Mouse (Mus musculus) frontal cortex, postnatal 10 days (tissue): Measurements from ENCODE around the gene Max.

Experiments used
- DNase-seq, 2 experiments: peaks; one replicate each; pipeline ENCODE4 v3.0.0; 2022; ENCODE audit warnings: low spot score in 2 of 2, mixed read lengths in 1 of 2

The Max gene

DNA sequence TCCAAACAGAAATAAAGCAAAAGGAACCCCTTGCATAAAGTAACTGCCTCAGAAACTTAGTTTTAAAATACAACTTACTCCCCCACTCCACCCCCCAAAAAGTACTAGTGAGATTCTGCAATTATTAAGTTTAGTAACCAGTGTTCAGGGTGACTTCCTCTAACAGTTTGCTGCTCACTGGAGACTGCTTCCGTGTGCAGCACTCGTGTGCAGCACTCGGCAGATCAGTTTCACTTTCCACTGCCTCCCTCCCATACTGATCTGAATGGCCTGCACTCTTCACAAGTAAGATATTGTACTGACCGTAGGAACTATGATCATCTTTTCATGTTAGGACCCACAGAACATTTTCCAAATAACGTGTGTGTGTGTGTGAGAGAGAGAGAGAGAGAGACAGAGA lies 4.3 kb downstream of the Max start:
- no peak for DNase-seq

DNA sequence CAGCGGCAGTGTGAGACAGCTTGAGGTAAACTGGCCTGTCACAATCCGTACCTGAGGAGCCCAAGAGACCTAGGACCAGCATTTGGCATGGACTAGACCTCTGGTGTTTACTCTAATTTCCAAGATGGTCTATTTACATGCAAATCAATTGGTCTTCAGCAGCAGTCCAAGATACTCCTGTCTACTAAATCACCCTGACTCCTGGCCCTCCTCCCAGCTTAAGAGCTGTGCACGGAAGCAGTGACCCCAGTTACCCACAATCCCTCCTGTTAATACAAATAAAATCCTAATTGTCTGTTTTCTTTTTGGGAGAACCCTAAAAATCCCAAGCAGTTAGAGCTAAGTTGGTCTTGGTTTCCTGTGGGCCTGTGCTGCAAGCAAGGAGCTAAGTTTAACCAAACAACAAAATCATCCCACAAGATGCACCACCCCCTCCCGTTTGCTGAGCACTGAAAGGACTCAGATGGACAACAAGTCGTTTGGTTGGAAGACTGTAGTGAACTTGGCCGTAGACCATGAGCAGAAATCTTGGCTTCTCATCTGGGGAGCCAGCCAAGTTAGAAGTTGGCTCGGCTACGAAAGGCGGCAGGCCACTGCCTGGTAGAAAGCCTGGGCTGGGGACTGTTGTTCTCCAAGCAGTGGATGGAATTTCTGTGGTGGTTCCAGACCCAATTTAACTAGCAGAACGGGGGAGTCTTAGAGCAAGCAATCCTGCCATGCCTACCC lies 7.1 kb downstream of the Max start:
- DNase-seq = peak; percentile 65 to 67

DNA sequence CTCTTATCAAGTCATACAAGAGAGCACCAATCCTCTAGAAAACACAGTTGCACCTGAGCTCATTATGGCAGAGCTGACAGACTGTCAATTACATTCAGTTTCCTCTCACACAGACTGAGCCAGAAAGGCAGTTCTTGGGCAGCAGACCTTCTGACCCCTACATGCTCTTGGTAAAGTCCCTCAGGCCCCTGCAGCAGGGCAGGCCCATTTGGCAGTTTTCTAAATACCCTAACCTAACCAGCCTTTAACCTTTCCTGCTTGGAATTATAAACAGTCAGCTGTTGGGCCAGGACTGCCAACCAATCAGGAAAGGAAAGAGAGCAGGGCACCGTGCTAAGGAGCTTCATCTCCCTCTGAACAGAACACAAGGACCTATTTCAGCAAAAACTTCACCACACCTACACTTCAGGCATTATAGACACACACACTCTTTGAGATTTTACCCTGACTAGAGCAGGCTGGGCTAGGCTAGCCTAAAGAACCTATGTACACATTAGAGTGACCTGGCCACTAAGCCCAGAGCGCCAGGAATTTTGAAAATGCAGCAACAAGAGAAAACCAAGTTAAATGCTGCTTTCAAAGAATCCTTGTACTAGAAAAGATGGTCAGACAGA lies 8.1 kb downstream of the Max start:
- DNase-seq = no peak

DNA sequence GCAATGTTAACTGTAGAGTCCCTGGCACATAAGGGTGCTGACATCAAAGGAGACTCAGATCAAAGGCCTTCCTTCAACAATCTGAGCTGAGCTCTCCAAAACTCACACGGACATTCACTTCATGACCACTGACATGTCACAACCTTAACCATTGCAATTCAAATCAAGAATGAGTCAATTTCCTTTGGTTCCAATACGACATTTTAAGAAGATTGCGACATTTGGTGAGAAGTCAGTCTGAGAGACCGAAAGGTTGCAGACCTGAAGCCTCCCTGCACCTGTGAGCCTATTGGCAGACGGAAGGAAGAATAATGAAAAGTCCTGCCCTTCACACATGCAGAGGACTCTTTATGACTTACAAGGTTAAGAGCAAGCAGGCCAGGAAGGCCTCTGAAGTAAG lies 11.7 kb downstream of the Max start:
- no peak for DNase-seq

DNA sequence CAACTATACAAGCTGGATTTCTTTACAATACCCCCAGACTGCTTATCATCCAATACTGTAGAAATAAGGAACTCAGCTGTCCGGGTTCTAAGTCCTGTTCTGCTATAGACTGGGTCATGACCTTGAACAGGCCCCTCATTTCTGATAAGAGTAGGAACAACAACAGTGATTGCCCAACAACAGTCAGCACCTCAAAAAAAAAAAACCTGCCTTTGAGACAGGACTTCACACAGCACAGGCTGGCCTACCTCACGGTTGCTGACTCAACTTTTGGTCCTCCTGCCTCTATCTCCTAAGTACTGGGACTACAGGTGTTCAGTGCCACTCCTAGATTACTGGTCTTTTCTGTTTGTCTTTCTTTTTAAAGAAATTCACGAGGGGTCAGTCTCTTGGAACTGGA lies 13.2 kb downstream of the Max start:
- no peak for DNase-seq

DNA sequence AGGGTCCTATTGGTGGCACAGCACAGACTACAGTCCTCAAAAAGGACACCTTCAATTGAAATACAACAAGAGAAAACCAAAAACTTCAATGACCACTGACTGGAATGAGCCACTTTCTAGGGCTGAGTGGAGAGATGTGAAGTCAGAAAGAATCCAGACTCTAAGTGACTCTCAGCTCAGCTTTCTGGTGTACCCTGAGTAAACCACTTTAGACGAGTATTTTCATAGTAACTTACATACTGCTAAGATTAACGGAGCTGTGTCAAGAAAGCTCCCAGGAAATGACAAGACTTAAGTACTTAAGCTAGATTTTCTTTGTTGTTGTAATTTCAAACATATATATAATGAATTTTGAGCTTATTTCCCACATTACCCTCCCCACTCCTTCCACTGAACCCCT lies 13.8 kb downstream of the Max start:
- DNase-seq = no peak

DNA sequence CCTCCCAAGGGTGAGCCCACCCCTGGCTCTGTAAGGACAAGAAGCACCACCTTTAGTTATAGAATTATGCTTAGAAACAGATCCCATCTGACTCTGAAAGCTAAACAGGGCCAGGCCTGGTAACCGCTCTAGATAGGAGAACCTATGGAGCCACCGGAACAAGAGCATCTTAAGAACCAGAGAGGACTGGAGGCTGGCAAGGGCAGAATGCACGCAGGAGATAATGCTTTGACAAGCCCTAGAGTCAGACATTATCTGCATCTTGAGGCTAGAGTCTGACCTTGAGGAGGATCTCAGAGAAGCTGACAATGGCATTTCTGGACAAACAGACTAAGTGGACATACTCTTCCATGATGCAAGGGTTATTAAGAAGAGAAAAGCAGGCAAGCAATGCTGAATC lies 14.5 kb downstream of the Max start:
- no peak for DNase-seq

DNA sequence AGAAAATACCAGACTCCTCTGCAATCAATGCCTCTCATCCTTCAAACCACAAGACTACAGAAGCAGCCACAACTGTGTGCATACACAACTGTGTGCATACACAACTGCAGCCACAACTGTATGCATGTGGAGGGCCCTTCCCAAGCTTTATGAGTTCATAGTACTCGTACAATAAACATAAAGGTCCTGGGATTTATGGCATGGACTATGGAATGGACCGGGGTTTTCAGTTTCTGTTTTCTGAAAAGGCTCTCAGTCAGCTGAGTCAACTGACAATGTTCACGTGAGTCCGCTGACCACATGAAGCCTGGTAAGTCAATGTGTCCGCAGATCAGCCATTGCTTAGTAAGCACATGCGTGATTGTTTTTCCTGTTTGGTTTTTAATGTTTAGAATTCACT lies 18.5 kb downstream of the Max start:
- DNase-seq = no peak

DNA sequence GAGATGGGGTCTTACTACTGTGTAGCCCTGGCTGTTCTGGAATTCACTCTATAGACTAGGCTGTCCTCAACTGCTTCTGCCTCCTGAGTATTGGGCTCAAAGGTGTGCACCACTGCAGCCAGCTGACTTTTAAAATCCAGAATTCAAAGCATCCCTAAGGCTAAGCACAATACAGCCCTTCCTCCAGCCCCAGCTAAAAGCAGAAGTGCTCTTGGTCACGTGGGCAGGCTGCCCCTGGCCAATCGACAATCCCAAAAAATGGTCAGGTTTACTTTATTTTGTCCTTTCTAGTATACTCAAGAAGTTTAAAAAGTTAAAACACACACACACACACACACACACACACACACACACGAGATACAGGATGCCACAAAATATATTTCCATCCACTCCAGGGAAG lies 19.0 kb downstream of the Max start:
- DNase-seq = no peak

DNA sequence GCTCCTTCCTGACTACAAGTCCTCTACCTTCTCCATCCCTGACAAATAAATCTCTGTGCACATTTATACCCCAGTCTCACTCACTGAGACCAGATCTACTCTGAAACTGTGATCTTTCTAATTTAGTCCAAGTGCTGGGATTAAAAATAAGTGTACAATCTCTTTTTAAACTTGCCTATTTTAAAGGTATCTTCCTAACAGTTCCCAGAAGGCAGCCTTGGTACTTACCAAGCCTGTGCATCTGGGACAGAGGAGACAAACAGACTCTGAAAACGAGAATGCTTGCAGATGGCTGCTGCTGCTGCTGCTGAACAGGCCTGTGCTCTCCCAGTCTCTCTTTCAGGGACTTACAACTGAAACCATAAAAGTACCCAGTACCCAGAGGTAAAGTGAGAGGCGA lies 19.5 kb downstream of the Max start:
- no peak for DNase-seq

DNA sequence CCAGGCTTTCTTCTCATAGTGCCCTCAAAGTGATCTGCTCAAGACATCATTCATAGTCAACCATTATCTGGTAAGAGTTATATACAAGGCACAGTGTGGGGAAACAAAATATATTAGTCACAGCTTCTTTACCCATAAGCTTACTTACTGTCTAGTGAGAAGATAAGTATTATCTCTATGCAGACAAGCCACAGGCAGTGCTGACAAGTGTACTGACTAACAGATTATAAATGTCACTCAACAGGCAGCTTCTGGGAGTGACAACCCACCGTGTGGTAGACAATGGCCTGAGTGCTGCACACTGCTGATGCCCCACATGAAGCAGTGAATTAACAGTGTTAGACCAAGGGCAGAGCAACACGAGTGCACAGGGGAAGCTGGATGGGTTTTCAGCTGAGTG lies 20.5 kb downstream of the Max start:
- DNase-seq = no peak

DNA sequence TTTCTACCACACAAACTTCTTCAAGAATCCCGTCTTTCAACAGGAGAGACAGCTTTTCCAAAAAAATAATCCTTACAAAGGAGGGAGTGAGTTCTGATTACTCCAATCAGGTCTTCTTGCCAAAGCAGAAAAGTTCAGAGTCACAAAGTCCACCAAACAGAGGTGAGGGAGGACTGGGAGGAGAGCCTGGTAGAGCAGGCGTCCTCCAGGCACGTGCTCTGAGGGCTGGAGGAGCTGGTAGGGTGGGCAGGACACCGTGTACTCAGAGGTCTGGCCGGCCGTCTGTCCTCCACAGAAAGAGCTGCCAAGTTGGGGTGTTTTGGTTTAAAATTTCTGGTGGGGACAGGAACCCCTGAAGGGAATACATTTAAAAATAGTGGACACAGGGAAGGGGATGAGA lies 24.0 kb downstream of the Max start:
- DNase-seq = no peak

DNA sequence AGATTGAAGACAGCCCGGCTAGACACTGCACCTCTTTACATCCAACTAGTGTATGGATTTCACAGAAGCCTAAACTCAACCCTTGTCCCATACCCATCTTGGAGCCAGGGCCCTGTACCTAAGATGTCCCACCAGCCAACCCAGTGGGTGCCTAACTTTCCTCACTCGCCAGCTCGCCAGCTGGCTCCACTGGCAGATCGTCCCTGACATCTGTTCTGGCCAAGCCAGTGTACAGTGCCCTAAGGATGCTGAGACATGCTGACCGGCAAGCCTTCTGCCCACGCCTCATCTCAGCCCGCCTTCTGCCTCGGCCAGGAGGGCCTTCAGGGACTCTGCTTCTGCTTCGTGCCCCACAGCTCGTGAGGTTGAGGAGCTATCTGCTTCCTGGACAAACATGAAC lies 25.8 kb downstream of the Max start:
- DNase-seq = no peak

DNA sequence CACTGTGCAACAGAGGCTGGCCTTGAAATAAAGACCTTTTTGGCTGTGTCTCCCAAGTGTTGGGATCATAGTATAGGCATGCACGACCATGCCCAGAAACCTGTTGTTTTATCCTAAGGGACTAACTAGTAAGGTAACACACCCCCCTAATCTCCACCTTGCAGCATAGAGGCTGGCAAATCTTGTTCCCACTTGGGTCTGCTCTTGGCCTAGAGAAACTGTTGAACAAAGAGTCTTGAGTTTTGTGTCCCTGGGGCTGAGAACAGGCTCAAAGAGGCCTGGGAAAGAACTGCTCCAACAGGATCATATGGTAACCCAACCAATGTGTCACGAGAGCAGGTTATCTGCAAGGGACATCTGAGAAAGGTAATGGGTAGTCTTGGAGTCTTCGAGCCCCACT lies 27.6 kb downstream of the Max start:
- no peak for DNase-seq

DNA sequence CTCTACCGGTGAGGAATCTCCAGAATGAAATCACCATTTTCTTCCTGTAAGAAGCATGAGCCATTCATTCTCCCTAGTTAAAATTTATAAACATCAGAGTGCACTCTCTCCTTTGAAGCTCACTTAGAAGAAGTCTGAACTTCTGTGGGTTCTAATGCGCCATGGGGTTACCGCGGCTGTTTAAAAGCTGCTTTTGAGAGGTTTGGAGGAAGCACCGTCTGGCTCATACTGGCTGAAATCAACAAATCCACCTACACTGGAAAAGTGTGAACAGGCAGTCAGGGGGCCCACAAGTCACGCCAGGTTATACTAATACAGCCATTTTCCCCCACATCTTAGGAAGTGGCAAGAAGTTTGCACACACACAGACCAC lies 29.3 kb downstream of the Max start:
- no peak for DNase-seq

DNA sequence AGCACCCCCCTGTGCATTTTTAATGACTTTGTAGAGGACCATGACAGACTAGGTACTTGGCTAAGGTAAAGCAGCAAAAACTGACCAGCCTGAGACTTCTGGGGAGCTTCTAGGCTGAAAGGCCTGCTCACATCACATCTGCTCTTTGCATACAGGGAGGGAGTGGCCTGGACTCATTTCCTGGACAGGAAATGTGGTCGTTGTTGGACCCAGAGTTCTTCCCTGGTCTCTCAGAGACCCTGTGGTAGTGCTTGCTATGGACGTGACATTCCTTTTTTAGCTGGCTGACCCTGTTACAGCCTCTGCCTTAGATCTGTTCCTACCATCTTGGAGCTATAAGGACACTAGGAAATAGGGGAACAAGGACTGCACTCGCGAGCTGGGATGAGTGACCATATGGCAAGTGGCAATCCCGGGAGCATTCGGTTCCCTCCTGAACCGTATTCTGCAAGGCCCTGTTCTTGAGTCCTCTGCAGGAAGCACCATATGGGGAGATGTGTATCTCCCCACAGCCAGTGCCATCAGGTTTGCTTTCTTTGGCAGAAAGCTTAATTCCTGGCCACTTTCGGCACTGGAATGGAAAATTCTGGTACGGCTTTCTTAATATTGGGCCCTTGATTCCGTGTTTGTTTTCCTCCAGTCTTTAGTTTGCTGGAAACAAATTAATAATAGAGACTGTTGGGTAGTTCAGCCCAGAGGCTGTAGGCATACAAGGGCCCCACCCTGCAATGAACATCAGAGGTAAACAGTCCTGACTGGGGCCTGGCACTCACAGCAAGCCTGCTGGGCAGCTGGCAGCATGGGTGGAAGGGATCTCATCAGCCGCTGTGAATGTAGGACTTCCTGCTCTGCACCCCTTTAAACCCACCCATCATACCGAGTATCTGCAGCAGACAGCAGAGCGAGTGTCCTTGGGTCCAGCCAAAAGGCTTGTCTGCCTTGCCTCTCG lies 30.0 kb downstream of the Max start:
- DNase-seq = no peak

DNA sequence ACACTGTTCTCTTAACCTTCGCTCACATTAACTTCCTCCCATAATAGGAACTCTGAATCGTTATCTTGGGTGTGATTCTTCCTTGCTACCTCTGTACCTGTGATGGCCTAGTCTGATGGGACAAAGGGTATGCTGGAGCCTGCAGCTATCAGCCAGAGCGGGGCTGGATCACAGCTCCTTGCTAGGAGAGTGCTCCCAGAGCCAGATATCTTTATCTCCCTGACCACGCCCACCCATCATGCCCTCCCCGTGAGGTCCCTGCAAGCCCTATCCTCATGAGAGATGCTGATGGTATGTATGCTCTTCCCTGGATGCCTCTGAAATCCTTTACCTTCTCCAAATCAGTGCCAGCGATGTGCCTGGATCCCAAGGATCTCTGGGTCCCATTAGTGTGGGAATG lies 31.8 kb downstream of the Max start:
- DNase-seq = no peak

DNA sequence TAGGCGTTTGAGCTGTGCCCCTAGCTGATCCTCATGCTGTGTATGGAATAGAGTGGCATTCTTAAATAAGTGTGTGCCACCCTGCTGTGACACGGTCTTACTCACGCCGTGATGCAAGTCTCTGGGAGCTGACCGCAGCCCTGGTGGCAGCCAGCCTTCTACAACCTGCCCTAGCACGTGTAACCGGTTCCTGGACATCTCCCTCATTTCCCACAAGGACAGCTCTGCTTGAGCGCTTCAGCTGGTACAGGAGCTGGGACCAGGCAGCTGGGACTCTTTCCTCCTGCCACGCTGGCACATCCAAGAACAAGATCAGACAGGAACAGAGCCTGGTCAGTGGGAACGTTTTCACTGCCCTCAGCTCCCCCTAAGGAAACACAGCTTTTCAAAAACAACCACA lies 34.5 kb downstream of the Max start:
- DNase-seq = no peak

DNA sequence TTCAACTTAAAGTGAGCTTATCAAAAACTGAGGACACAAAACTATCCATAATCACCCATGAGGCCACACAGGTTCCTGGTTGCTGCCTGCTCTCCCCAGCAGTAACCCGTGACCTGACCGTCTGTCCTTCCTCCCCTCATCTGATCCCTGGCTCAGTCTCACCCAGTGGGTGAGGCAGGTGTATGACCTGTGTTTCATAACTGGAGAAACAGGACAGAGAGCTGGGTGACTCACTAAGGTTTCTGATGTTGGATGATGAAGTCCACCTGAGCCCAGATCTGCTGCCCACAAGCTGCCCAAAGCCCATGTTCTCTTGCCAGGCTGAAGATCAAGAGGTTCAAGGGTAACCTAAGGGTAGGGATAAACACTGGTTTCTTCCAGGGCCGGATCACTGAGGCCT lies 35.0 kb downstream of the Max start:
- DNase-seq = no peak

DNA sequence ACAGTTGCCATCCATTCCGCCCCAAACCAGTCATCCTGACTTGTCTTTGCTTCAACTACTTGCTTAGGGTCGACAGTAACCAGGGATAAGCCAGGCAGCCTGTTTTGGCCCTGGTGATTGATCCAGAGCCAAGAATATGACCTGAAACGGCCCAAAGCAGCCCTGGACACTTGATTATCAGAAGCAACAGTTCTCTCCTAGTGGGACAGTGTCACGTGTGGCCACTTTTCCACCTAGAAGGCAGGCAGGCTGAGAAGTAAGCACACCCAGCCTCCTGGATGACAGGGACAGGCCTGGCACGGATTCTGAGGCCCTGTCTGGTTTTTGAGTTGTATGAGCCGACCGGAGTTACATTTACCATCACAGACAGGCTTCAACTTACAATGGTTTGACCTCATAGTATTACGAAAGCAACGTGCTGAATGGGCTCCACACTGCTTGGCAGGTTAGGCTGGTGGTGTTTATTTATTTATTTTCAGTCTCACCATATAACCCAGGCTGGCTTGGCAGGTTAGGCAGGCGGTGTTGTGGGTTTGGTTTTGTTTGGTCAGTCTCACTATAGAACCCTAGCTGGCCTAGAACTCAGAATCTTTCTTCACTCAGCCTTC lies 35.6 kb downstream of the Max start:
- no peak for DNase-seq

DNA sequence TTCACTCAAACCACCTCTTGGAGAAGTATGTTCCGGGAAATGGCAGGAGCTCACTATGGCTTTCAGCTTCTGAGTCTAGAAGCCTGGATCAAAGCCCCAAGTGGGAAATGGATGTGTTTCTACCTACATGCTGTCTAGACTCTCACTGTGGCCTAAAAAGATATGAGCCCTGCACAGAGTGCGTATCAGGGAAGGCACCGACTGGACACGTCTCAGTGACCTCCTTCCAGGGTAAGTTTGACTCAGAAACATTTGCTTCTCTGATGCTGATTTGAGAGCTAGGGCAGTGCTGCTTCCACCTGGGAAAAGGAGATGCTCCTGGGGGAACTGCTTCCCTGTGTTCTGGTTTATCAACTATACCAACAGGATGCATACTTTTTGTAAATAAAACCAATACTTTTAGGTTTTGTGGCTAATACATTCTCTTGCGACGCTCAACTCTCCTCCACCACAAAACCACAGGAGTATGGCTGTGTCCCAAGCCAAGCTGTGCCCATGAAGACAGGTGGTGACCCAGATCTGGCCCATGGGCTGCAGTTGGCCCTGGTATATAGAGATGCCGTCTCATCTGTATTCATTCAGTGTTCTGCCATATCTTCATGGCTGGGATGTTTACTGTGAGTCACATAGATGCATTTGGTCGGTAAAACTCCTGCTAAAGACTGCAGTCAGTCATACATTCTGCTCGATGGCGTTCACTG lies 36.9 kb downstream of the Max start:
- no peak for DNase-seq

DNA sequence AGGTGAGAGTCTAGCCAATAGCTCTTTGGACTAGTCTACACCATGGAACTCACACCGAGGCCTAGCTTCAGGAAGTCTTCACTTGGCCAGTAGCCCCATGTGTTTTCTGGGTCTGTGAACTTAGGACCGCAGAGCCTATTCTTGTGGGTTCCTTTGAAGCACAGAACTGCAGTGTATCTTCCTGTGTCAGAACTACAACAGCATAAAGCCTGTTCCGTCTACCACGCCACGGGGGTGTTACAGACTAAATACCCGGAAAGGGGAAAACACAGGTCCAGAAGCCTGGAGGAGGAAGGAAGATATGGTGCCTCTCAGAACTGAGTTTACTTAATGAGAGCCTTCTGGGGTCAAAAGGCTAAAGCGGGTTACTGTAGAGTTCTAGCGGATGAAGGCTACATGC lies 38.9 kb downstream of the Max start:
- no peak for DNase-seq
